Mouse (Mus musculus): ENCODE results near the gene Map2k5. TPM values are rescaled to one million over a fixed set of nuclear protein-coding genes. Genes with fewer than 3 reads are reported as not detected.
A peak's percentile ranks its signal among the peaks of the same experiment; 100 is the strongest.

Map2k5 gene
- polyA plus RNA-seq (2014; fragmentation: Nextera tagmentation; extraction: Ambion mirVana), result 35.4 and 43.3 TPM in 2 replicates

- peak within 1 kb of the TSS; percentile 78 for H3K4me3 ChIP-seq (ENCODE audit: low read depth, low read length)
- 1% methylated on average over 52 of the region's 58 CpGs for WGBS
- peak within 1 kb of the TSS; percentile 77 for H3K27ac ChIP-seq (replicated peaks; ENCODE audit: low read depth, low read length)
- H3K9me3 ChIP-seq (replicated peaks; ENCODE audit: control insufficient read depth, low read length), result no peaks in the 10 kb centered on the region
- peak; percentile 91 for DNase-seq (ENCODE audit: low spot score)
- H3K4me2 ChIP-seq (ENCODE audit: low read depth, low read length), result peak within 1 kb of the TSS; percentile 76
- no peaks in the 10 kb centered on the region for H3K4me1 ChIP-seq (ENCODE audit: control insufficient read depth, insufficient read depth, low read length)
- no peaks in the 10 kb centered on the region for H3K27me3 ChIP-seq (ENCODE audit: control insufficient read depth, insufficient read depth, low read length)
- no peaks in the 10 kb centered on the region for H3K36me3 ChIP-seq (replicated peaks; ENCODE audit: control insufficient read depth, insufficient read depth, low read depth, low read length)
- H3K9ac ChIP-seq (replicated peaks; ENCODE audit: low read length), result peak within 1 kb of the TSS; percentile 87
- ATAC-seq (replicated peaks; ENCODE audit: insufficient number of reproducible peaks, low FRiP score, low TSS enrichment, low read depth), result peak; percentile 91
These were observed at the start of gene Map2k5 for GRCm38 (mm10) chr9:63377270-63378142. Gene Map2k5 (minus strand): TSS chr9:63377902.

- no peaks in the 10 kb centered on the region for H3K4me1 ChIP-seq (ENCODE audit: control insufficient read depth, insufficient read depth, low read length)
- DNase-seq (ENCODE audit: low spot score), result peak; percentile 54
- 64% methylated on average over 9 of the region's 9 CpGs for WGBS
These were observed 43.5 kb upstream of the Map2k5 start for GRCm38 (mm10) chr9:63421096-63421736.

GRCm38 (mm10) chr9:63420396-63420795 lies 42.7 kb upstream of the Map2k5 start:
- Histone ChIP-seq H3K4me3 (ENCODE audit: low read depth, low read length) (no peak overlapping the region), H3K27ac (replicated peaks; ENCODE audit: low read depth, low read length) (no peak overlapping the region), H3K36me3 (replicated peaks; ENCODE audit: control insufficient read depth, insufficient read depth, low read depth, low read length) (no peaks in the 10 kb centered on the region), H3K9me3 (replicated peaks; ENCODE audit: control insufficient read depth, low read length) (no peaks in the 10 kb centered on the region), H3K4me2 (ENCODE audit: low read depth, low read length) (no peak overlapping the region), H3K4me1 (ENCODE audit: control insufficient read depth, insufficient read depth, low read length) (no peaks in the 10 kb centered on the region), H3K9ac (replicated peaks; ENCODE audit: low read length) (no peak overlapping the region), H3K27me3 (ENCODE audit: control insufficient read depth, insufficient read depth, low read length) (no peaks in the 10 kb centered on the region)
- 41% methylated on average over 6 of the region's 6 CpGs for WGBS
- no peak for ATAC-seq (replicated peaks; ENCODE audit: insufficient number of reproducible peaks, low FRiP score, low TSS enrichment, low read depth)
- peak; percentile 5 for DNase-seq (ENCODE audit: low spot score)

More at GRCm38 (mm10) chr9:63421096-63421736, 43.5 kb upstream of the Map2k5 start:
- Histone ChIP-seq H3K27ac (replicated peaks; ENCODE audit: low read depth, low read length) (no peak overlapping the region), H3K9me3 (replicated peaks; ENCODE audit: control insufficient read depth, low read length) (no peaks in the 10 kb centered on the region), H3K9ac (replicated peaks; ENCODE audit: low read length) (no peak overlapping the region), H3K27me3 (ENCODE audit: control insufficient read depth, insufficient read depth, low read length) (no peaks in the 10 kb centered on the region), H3K4me3 (ENCODE audit: low read depth, low read length) (no peak overlapping the region), H3K36me3 (replicated peaks; ENCODE audit: control insufficient read depth, insufficient read depth, low read depth, low read length) (no peaks in the 10 kb centered on the region), H3K4me2 (ENCODE audit: low read depth, low read length) (no peak overlapping the region)
- no peak for ATAC-seq (replicated peaks; ENCODE audit: insufficient number of reproducible peaks, low FRiP score, low TSS enrichment, low read depth)

GRCm38 (mm10) chr9:63400176-63400575 lies 22.5 kb upstream of the Map2k5 start:
- no peaks in the 10 kb centered on the region for H3K27me3 ChIP-seq (ENCODE audit: control insufficient read depth, insufficient read depth, low read length)
- no peaks in the 10 kb centered on the region for H3K9me3 ChIP-seq (replicated peaks; ENCODE audit: control insufficient read depth, low read length)
- DNase-seq (ENCODE audit: low spot score) (no peak), ATAC-seq (replicated peaks; ENCODE audit: insufficient number of reproducible peaks, low FRiP score, low TSS enrichment, low read depth) (no peak)
- H3K4me1 ChIP-seq (ENCODE audit: control insufficient read depth, insufficient read depth, low read length), result peaks cover 3% of the 10 kb centered on the region; the same call in 1 of the 2 replicates
- 87% methylated on average over 1 of the region's 1 CpGs for WGBS
- no peak overlapping the region for H3K4me2 ChIP-seq (ENCODE audit: low read depth, low read length)
- no peak overlapping the region for H3K4me3 ChIP-seq (ENCODE audit: low read depth, low read length)
- no peaks in the 10 kb centered on the region for H3K36me3 ChIP-seq (replicated peaks; ENCODE audit: control insufficient read depth, insufficient read depth, low read depth, low read length)
- H3K9ac ChIP-seq (replicated peaks; ENCODE audit: low read length), result no peak overlapping the region
- H3K27ac ChIP-seq (replicated peaks; ENCODE audit: low read depth, low read length), result no peak overlapping the region

GRCm38 (mm10) chr9:63399463-63399815 lies 21.7 kb upstream of the Map2k5 start:
- 2% methylated on average over 8 of the region's 8 CpGs for WGBS
- no peak for DNase-seq (ENCODE audit: low spot score)
- no peak; the same call in 1 of the 2 replicates for ATAC-seq (replicated peaks; ENCODE audit: insufficient number of reproducible peaks, low FRiP score, low TSS enrichment, low read depth)
- H3K27ac ChIP-seq (replicated peaks; ENCODE audit: low read depth, low read length), result no peak overlapping the region
- peak overlapping the region; percentile 85 for H3K9ac ChIP-seq (replicated peaks; ENCODE audit: low read length)
- no peaks in the 10 kb centered on the region for H3K9me3 ChIP-seq (replicated peaks; ENCODE audit: control insufficient read depth, low read length)
- H3K36me3 ChIP-seq (replicated peaks; ENCODE audit: control insufficient read depth, insufficient read depth, low read depth, low read length), result no peaks in the 10 kb centered on the region
- no peaks in the 10 kb centered on the region for H3K27me3 ChIP-seq (ENCODE audit: control insufficient read depth, insufficient read depth, low read length)
- H3K4me3 ChIP-seq (ENCODE audit: low read depth, low read length), result peak overlapping the region; percentile 77
- H3K4me1 ChIP-seq (ENCODE audit: control insufficient read depth, insufficient read depth, low read length), result peaks cover 3% of the 10 kb centered on the region; the same call in 1 of the 2 replicates
- H3K4me2 ChIP-seq (ENCODE audit: low read depth, low read length), result peak overlapping the region; percentile 72

- Histone ChIP-seq H3K4me2 (ENCODE audit: low read depth, low read length) (peak within 1 kb of the TSS; percentile 72), H3K27me3 (ENCODE audit: control insufficient read depth, insufficient read depth, low read length) (no peaks in the 10 kb centered on the region), H3K4me3 (ENCODE audit: low read depth, low read length) (peak within 1 kb of the TSS; percentile 77), H3K36me3 (replicated peaks; ENCODE audit: control insufficient read depth, insufficient read depth, low read depth, low read length) (no peaks in the 10 kb centered on the region), H3K27ac (replicated peaks; ENCODE audit: low read depth, low read length) (peak within 1 kb of the TSS; percentile 66), H3K9ac (replicated peaks; ENCODE audit: low read length) (peak within 1 kb of the TSS; percentile 85), H3K9me3 (replicated peaks; ENCODE audit: control insufficient read depth, low read length) (no peaks in the 10 kb centered on the region), H3K4me1 (ENCODE audit: control insufficient read depth, insufficient read depth, low read length) (peaks cover 3% of the 10 kb centered on the region; the same call in 1 of the 2 replicates)
- under 1% methylated on average over 72 of the region's 74 CpGs for WGBS
- DNase-seq (ENCODE audit: low spot score), result peak; percentile 91
- peak; percentile 98 for ATAC-seq (replicated peaks; ENCODE audit: insufficient number of reproducible peaks, low FRiP score, low TSS enrichment, low read depth)
These were observed 21.1 kb upstream of the Map2k5 start, which contains the start of gene 2300009A05Rik for GRCm38 (mm10) chr9:63398611-63399462. Gene 2300009A05Rik (minus strand): TSS chr9:63399246.

- H3K27ac ChIP-seq (replicated peaks; ENCODE audit: low read depth, low read length), result no peak overlapping the region
- H3K4me3 ChIP-seq (ENCODE audit: low read depth, low read length), result no peak overlapping the region
- no peak overlapping the region for H3K4me2 ChIP-seq (ENCODE audit: low read depth, low read length)
- no peak overlapping the region for H3K9ac ChIP-seq (replicated peaks; ENCODE audit: low read length)
- 87% methylated on average over 7 of the region's 7 CpGs for WGBS
- ATAC-seq (replicated peaks; ENCODE audit: insufficient number of reproducible peaks, low FRiP score, low TSS enrichment, low read depth) (no peak), DNase-seq (ENCODE audit: low spot score) (no peak)
- no peaks in the 10 kb centered on the region for H3K36me3 ChIP-seq (replicated peaks; ENCODE audit: control insufficient read depth, insufficient read depth, low read depth, low read length)
- H3K27me3 ChIP-seq (ENCODE audit: control insufficient read depth, insufficient read depth, low read length), result no peaks in the 10 kb centered on the region
- peaks cover 3% of the 10 kb centered on the region; the same call in 1 of the 2 replicates for H3K4me1 ChIP-seq (ENCODE audit: control insufficient read depth, insufficient read depth, low read length)
- H3K9me3 ChIP-seq (replicated peaks; ENCODE audit: control insufficient read depth, low read length), result no peaks in the 10 kb centered on the region
These were observed 17.9 kb upstream of the Map2k5 start for GRCm38 (mm10) chr9:63395612-63396011.
